Mouse (Mus musculus) adipose tissue, adult 10 weeks (tissue): ENCODE results near the gene Gm7102. TPM values are rescaled to one million over a fixed set of nuclear protein-coding genes. Genes with fewer than 3 reads are reported as not detected.

Source experiments
- polyA plus RNA-seq: library from polyadenylated mRNA; stranded (reverse); fragments of 350-450 nt; fragmentation: Illumina TruSeq; extraction: RNeasy Lipid Tissue Mini Kit (QIAGEN cat#74804); gene quantifications from one replicate; pipeline ENCODE4 v1.2.3, GENCODE M21; 2014; ENCODE audit warnings: low read depth, low replicate concordance

Gm7102 gene
- polyA plus RNA-seq, result not detected

DNA sequence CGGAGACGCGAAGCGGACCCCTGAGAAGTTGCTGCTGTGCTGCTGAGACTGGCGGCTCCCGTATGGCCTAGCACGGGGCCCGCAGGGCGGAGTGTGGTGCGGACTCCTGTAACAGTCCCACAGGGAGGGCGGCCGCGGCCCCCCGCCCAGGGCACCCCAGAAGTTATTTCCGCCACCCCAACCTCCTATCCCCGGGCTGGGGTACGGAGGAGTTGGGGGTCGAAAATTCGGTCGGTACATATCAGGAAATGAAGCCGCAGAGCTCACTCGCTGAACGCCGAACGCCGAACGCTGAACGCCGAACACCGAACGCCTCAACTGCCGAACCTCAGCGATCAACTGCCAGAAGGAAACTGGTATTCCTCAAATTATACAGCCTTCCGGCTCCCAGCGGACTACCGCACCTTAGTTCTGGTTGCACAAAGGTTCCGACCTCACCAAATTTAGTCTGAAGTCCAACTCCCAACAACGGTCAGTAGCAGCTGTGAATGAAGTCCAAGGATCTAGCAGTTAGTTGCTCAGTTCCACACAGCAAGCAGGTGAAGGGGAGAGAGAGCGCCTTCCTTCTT, at the start of gene Gm7102:
Gm7102 (minus strand) TSS at position 554 of the 569 bp plus-strand sequence.

DNA sequence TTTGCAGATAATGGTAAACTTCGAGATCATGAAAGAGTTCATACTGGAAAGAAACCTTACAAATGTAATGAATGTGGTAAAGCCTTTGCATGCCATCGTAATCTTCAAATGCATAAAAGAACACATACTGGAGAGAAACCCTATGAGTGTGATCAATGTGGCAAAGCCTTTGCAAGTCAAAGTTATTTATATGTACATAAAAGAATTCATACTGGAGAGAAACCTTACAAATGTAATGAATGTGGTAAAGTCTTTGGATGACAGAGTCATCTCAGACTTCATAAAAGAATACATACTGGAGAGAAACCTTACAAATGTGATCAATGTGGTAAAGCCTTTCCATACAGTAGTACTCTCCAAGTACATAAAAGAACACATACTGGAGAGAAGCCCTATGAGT, 7.5 kb upstream of the Gm7102 start, which contains the start of gene Gm6020:
Gm6020 (plus strand) TSS at position 301 of the 400 bp plus-strand sequence.

DNA sequence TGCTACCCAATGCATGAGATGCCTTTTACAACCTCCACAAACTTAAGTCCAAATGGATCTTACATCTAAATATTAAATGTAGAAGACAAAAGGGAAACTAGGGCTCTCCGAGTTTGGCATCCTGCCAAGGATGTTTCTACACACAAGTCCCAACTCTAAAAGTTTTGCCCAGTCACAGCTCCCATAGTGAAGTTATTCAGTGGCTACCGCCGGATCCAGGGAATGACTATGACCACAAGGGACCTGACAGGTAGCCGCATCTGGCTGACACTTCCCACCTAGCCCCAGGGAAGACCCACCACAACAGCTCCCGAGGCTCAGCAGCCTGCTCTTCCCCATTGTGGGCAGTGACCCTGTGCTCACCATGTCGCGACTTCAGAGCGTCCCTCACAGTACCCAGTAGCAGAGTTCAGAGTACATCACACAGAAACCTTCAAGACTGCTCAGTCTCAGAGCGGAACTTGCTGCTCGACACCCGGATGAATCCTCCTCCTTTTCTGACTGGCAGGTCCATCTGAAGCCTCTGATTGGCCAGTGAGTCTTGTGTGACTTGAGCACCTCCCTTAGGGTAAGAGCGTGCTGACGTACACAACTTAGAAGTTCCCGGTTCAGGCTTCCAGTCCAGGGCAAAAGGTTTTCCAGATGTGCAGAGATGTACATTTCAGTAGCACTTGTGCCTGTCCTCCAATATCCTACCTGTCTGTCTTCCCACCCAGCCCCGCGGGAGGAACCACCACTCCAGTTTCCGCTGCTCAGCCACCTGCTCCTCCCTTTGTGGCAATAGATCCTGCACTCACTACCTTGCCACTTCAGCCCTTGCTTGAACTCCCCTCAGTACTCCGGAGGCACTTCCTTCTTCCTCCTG, 35.5 kb downstream of the Gm7102 start, which contains the start of gene Zfp950:
Zfp950 (minus strand) TSS at position 499 of the 865 bp plus-strand sequence.

Other genes starting within 250 kb of the Gm7102 start
- 44.8 TPM for gene Zfp950, start 35.5 kb downstream of the Gm7102 start, polyA plus RNA-seq
- not detected for gene Gm6020, start 7.6 kb upstream of the Gm7102 start, polyA plus RNA-seq
- 43.5 TPM for gene Csf2ra, start 52.1 kb upstream of the Gm7102 start, polyA plus RNA-seq
- gene Gm21060, start 120.8 kb upstream of the Gm7102 start, polyA plus RNA-seq, result not detected